Mouse (Mus musculus) MEL-GATA-1-ER (cell line): ENCODE data around the gene Marf1.
"Not testable (repeated sequence)": the region's sequence is repeated elsewhere in the genome, so short reads cannot be mapped to it uniquely, and the experiment has no call there.

Source experiments
- DNase-seq: peaks from one replicate; pipeline ENCODE4 v3.0.0-alpha.2; 2012; ENCODE audit warnings: low read depth; ENCODE audit errors: extremely low read depth

Marf1 gene

DNA sequence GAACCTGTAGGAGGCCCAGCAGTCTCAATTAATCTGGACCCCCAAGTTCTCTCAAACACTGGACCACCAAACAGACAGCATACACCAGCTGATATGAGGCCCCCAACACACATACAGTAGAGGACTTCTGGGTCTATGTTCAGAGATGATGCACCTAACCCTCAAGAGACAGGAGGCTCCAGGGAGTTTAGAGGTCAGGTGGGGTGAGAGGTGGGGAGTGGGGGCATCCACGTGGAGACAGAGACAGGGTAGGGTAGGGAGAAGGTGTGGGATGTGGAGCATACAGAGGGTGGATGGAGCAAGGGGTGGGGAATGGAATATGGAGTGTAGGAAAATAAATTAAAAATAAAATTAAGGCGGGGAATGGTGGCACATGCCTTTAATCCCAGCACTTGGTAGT, 94.5 kb downstream of the Marf1 start:
- not testable (repeated sequence) for DNase-seq

DNA sequence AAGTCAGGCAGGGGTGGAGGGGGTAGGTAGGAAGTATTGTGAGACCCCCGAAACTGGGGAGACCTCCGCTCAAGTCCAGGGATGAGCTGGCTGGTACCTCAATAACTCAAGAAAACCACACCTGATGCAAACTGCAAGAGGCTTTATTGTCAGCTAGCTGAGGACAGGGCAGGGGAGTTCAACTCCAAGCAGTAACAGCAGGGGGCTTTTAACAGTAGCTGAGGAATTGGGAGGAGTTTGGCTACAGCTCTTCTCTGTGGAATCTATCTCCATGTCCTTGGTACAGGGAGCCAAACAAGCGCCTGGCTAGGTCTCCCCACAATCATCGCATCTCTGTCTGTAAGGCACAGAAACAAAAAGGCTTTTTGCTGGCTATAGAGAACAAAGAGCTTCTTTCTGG, 96.6 kb downstream of the Marf1 start:
- not testable (repeated sequence) for DNase-seq

DNA sequence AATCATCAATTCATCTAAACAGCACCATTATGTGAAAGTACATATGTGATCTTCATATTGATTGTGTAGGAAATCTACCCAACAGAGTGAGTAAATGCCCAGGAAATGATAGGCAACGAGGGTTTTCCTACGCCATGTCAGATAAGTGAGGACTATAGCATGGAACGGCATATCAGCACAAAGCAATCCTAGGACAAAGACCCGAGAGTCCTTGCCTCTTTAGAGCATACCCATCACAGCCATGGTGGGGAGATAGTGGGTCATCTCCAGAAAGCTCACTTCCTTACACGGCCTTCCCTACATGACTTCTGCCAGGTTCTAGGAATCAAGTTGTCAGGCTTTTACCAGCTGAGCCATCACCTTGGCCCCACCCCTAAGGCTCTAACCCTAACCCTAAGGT, 103.3 kb downstream of the Marf1 start:
- no peak for DNase-seq
